Mouse (Mus musculus): ENCODE results near the gene Tbck. TPM values are rescaled to one million over a fixed set of nuclear protein-coding genes. Genes with fewer than 3 reads are reported as not detected.

The Tbck gene
- polyA plus RNA-seq, 1 experiment, result 3.3 TPM

DNA sequence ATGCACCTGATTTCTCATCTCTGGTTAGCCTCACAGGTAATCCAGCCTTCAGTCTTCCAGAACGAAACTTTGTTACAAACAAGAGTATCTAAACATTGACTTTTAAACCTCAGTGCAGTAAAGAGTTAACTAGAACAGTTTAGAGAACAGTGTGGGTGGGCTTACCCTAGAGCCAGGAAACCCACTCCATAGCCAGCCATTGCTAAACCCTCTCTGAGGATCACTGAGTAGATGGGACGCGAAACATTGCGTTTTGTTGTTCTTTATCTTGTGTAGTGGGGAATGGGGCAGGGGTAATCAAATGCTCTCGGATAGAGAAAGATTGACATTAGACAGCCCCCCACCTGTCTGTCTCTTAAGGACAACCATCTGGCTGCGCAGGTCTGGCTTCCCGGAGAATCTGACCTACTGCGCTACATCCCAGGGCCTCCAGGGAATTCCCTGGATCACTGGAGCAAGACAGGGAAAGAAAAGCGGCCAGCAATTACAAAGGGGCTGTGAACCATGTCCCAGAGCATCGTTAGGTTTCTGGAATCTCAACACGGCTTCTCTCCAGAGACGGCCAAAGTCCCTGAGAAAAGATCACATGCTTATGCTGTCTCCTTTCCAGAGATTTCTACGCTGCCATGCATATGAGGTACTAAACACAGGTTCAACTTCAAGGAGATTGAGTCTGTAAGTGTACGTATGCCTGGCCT is 192.2 kb downstream of the Tbck start:
- TF ChIP-seq TCF3 (IDR thresholded peaks at IDR 0.05; ENCODE audit: insufficient read length, low read depth) (no peak), E2F4 (IDR thresholded peaks at IDR 0.05; ENCODE audit: insufficient read depth) (no peak), MYOD1 (IDR thresholded peaks at IDR 0.05; ENCODE audit: control insufficient read depth in 1 of 3, insufficient read length in 2 of 3, low read depth in 2 of 3) (no peak), USF1 (IDR thresholded peaks at IDR 0.05; ENCODE audit: low read depth) (no peak), POLR2A (IDR thresholded peaks at IDR 0.05; ENCODE audit: insufficient read length, low read depth) (no peak), REST (IDR thresholded peaks at IDR 0.05; ENCODE audit: insufficient read depth, insufficient read length) (no peak)
- H3K4me3 ChIP-seq, result no peak overlapping the region
- no peaks in the 10 kb centered on the region for H3K36me3 ChIP-seq (ENCODE audit: control insufficient read depth, insufficient read depth)
- H3K79me2 ChIP-seq (ENCODE audit: control insufficient read depth, insufficient read depth), result no peaks in the 10 kb centered on the region
- no peak overlapping the region for H3K4me2 ChIP-seq (ENCODE audit: low read depth)
- H3K27me3 ChIP-seq (ENCODE audit: control insufficient read depth, insufficient read depth, insufficient read length), result no peaks in the 10 kb centered on the region
- H3ac ChIP-seq (ENCODE audit: control insufficient read depth, insufficient read length), result no peak overlapping the region

DNA sequence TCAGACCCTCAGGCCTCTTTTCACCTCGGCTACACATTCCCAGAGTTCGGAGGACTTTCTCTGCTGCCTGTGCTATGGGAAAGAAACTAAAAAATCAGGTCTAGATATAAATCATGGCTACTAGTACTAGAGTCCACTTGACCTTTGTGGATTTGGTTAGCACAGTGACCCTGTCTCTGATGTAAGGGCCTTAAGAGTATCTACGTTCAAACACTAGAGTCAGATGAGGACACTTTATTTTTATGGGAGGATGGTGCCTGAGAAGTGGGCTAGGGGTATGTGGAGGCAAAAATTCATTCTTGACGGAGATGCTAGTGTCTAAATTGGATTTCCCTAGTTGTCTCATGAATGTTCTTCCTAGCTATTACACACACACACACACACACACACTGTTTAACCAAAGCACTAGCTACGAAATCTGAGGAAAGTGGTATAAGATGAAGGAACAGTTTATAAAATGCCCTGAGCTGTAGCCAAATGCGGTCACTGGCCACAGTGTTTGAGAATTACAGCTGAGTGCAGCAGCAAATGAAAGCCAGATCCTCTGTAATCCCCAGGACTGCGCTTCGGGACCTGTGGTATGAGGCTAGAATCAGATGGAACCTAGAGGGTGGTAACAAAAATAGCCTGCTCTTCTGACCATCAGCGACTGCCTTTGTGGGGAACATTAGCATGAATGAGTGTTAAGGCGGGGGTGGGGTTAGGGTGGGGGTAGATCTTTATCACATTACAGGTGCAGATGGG is 193.2 kb downstream of the Tbck start:
- no peak for TF ChIP-seq MYOG (IDR thresholded peaks at IDR 0.05; ENCODE audit: control insufficient read depth in 1 of 3, insufficient read depth in 1 of 3, insufficient read length in 2 of 3, low read depth in 2 of 3)
- no peak for TF ChIP-seq MAX (IDR thresholded peaks at IDR 0.05; ENCODE audit: low read depth)
- TF ChIP-seq POLR2AphosphoS2 (IDR thresholded peaks at IDR 0.05; ENCODE audit: insufficient read length, low read depth), result no peak
- TF ChIP-seq SRF (IDR thresholded peaks at IDR 0.05; ENCODE audit: control insufficient read depth, insufficient read length, low read depth), result no peak
- no peak for TF ChIP-seq REST (IDR thresholded peaks at IDR 0.05; ENCODE audit: insufficient read depth, insufficient read length)
- TF ChIP-seq USF1 (IDR thresholded peaks at IDR 0.05; ENCODE audit: low read depth), result no peak
- TF ChIP-seq E2F4 (IDR thresholded peaks at IDR 0.05; ENCODE audit: insufficient read depth), result no peak
- no peak for TF ChIP-seq TCF3 (IDR thresholded peaks at IDR 0.05; ENCODE audit: insufficient read length, low read depth)
- no peak for TF ChIP-seq POLR2A (IDR thresholded peaks at IDR 0.05; ENCODE audit: insufficient read length, low read depth)
- no peak for TF ChIP-seq MYOD1 (IDR thresholded peaks at IDR 0.05; ENCODE audit: control insufficient read depth in 1 of 3, insufficient read length in 2 of 3, low read depth in 2 of 3)
- no peak for TF ChIP-seq TCF12 (IDR thresholded peaks at IDR 0.05; ENCODE audit: insufficient read depth, poor library complexity, severe bottlenecking)
- no peak for TF ChIP-seq CEBPB (IDR thresholded peaks at IDR 0.05; ENCODE audit: insufficient read depth, poor library complexity, severe bottlenecking)
- Histone ChIP-seq H3ac (ENCODE audit: control insufficient read depth, insufficient read length) (no peak overlapping the region), H3K79me2 (ENCODE audit: control insufficient read depth, insufficient read depth) (no peaks in the 10 kb centered on the region), H3K27me3 (ENCODE audit: control insufficient read depth, insufficient read depth, insufficient read length) (no peaks in the 10 kb centered on the region), H3K4me3 (no peak overlapping the region), H3K36me3 (ENCODE audit: control insufficient read depth, insufficient read depth) (no peaks in the 10 kb centered on the region), H3K4me2 (ENCODE audit: low read depth) (peak overlapping the region; percentile 25)

- Histone ChIP-seq H3K27me3 (ENCODE audit: control insufficient read depth, insufficient read depth, insufficient read length) (no peaks in the 10 kb centered on the region), H3K4me2 (ENCODE audit: low read depth) (no peak overlapping the region), H3ac (ENCODE audit: control insufficient read depth, insufficient read length) (no peak overlapping the region), H3K79me2 (ENCODE audit: control insufficient read depth, insufficient read depth) (no peaks in the 10 kb centered on the region), H3K4me3 (no peak overlapping the region), H3K36me3 (ENCODE audit: control insufficient read depth, insufficient read depth) (peaks cover 3% of the 10 kb centered on the region)
- no peak for TF ChIP-seq REST (IDR thresholded peaks at IDR 0.05; ENCODE audit: insufficient read depth, insufficient read length)
- no peak for TF ChIP-seq POLR2AphosphoS2 (IDR thresholded peaks at IDR 0.05; ENCODE audit: insufficient read length, low read depth)
- no peak for TF ChIP-seq USF1 (IDR thresholded peaks at IDR 0.05; ENCODE audit: low read depth)
- no peak for TF ChIP-seq POLR2A (IDR thresholded peaks at IDR 0.05; ENCODE audit: insufficient read length, low read depth)
- TF ChIP-seq SRF (IDR thresholded peaks at IDR 0.05; ENCODE audit: control insufficient read depth, insufficient read length, low read depth), result no peak
- no peak for TF ChIP-seq MYOG (IDR thresholded peaks at IDR 0.05; ENCODE audit: control insufficient read depth in 1 of 3, insufficient read depth in 1 of 3, insufficient read length in 2 of 3, low read depth in 2 of 3)
- no peak for TF ChIP-seq TCF12 (IDR thresholded peaks at IDR 0.05; ENCODE audit: insufficient read depth, poor library complexity, severe bottlenecking)
- TF ChIP-seq E2F4 (IDR thresholded peaks at IDR 0.05; ENCODE audit: insufficient read depth), result no peak
- TF ChIP-seq MYOD1 (IDR thresholded peaks at IDR 0.05; ENCODE audit: control insufficient read depth in 1 of 3, insufficient read length in 2 of 3, low read depth in 2 of 3), result no peak
- TF ChIP-seq TCF3 (IDR thresholded peaks at IDR 0.05; ENCODE audit: insufficient read length, low read depth), result no peak
- no peak for TF ChIP-seq CEBPB (IDR thresholded peaks at IDR 0.05; ENCODE audit: insufficient read depth, poor library complexity, severe bottlenecking)
- TF ChIP-seq MAX (IDR thresholded peaks at IDR 0.05; ENCODE audit: low read depth), result no peak
Observed at GRCm38 (mm10) chr3:132880361-132880760, 196.4 kb downstream of the Tbck start.

DNA sequence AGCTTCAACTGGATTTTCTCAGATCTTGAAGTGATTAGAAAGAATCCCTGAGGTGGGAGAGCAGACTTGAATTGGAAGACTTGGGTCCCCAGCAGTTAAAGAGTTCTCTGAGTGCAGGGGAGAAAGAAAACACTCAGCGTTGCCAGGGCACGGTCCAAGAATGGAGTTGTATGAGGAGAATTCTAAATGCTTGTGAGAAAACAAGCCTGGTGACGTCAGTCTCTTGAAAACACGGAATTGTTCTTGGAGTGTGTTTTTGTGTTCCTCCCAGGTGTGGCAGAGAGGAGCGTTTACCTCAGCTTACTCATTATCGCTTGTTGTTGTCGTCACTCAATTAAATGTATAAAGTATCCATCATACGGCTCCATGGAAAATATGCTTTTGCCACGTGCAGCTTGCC is 196.9 kb downstream of the Tbck start:
- no peaks in the 10 kb centered on the region for H3K27me3 ChIP-seq (ENCODE audit: control insufficient read depth, insufficient read depth, insufficient read length)
- H3K36me3 ChIP-seq (ENCODE audit: control insufficient read depth, insufficient read depth), result peaks cover 5% of the 10 kb centered on the region
- TF ChIP-seq POLR2A (IDR thresholded peaks at IDR 0.05; ENCODE audit: insufficient read length, low read depth) (no peak), POLR2AphosphoS2 (IDR thresholded peaks at IDR 0.05; ENCODE audit: insufficient read length, low read depth) (no peak), E2F4 (IDR thresholded peaks at IDR 0.05; ENCODE audit: insufficient read depth) (no peak), REST (IDR thresholded peaks at IDR 0.05; ENCODE audit: insufficient read depth, insufficient read length) (no peak), TCF12 (IDR thresholded peaks at IDR 0.05; ENCODE audit: insufficient read depth, poor library complexity, severe bottlenecking) (no peak), TCF3 (IDR thresholded peaks at IDR 0.05; ENCODE audit: insufficient read length, low read depth) (no peak), MYOG (IDR thresholded peaks at IDR 0.05; ENCODE audit: control insufficient read depth in 1 of 3, insufficient read depth in 1 of 3, insufficient read length in 2 of 3, low read depth in 2 of 3) (no peak), CEBPB (IDR thresholded peaks at IDR 0.05; ENCODE audit: insufficient read depth, poor library complexity, severe bottlenecking) (no peak), SRF (IDR thresholded peaks at IDR 0.05; ENCODE audit: control insufficient read depth, insufficient read length, low read depth) (no peak), MAX (IDR thresholded peaks at IDR 0.05; ENCODE audit: low read depth) (no peak), USF1 (IDR thresholded peaks at IDR 0.05; ENCODE audit: low read depth) (no peak), MYOD1 (IDR thresholded peaks at IDR 0.05; ENCODE audit: control insufficient read depth in 1 of 3, insufficient read length in 2 of 3, low read depth in 2 of 3) (no peak)
- no peak overlapping the region for H3K4me2 ChIP-seq (ENCODE audit: low read depth)
- H3ac ChIP-seq (ENCODE audit: control insufficient read depth, insufficient read length), result no peak overlapping the region
- H3K4me3 ChIP-seq, result no peak overlapping the region
- no peaks in the 10 kb centered on the region for H3K79me2 ChIP-seq (ENCODE audit: control insufficient read depth, insufficient read depth)
